Mouse (Mus musculus) adrenal gland, adult (tissue): ENCODE measurements around the gene B3galt4.
"Not testable (repeated sequence)": the region's sequence is repeated elsewhere in the genome, so short reads cannot be mapped to it uniquely, and the experiment has no call there.

Source experiments
- DNase-seq, 2 experiments: peaks; one replicate each; pipeline ENCODE4 v3.0.0; 2022 to 2023; ENCODE audit warnings: low spot score in 1 of 2; ENCODE audit not compliant: inconsistent age in 2 of 2

B3galt4 gene

GRCm38 (mm10) chr17:33951021-33951946 is at the start of gene B3galt4:
B3galt4 (minus strand) TSS chr17:33951488.
- DNase-seq, result peak; percentile 90 to 93

DNA sequence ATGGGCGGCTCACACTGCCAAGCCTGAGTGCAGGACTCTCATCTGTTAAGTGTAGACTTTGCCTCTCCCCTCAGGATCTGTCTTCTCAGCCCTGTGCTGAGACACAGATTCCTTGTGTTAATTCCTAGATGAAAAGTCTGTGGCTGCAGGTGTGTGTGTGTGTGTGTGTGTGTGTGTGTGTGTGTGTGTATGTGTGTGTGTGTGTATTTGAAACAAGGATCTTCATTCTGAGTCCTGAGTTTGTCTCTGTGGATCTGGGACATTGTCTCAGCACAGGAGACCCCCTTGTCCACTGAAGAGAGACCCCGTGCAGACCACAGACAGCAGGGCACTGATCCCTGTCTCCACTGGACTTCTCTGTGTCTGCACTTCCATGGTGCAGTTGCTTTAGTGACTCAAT is 49.5 kb upstream of the B3galt4 start:
- DNase-seq, result not testable (repeated sequence)

- peak; percentile 95 to 98 for DNase-seq
Measured at GRCm38 (mm10) chr17:34000150-34000537, 48.9 kb upstream of the B3galt4 start, which contains the start of gene H2-K1. H2-K1 (minus strand) TSS chr17:34000347.

DNA sequence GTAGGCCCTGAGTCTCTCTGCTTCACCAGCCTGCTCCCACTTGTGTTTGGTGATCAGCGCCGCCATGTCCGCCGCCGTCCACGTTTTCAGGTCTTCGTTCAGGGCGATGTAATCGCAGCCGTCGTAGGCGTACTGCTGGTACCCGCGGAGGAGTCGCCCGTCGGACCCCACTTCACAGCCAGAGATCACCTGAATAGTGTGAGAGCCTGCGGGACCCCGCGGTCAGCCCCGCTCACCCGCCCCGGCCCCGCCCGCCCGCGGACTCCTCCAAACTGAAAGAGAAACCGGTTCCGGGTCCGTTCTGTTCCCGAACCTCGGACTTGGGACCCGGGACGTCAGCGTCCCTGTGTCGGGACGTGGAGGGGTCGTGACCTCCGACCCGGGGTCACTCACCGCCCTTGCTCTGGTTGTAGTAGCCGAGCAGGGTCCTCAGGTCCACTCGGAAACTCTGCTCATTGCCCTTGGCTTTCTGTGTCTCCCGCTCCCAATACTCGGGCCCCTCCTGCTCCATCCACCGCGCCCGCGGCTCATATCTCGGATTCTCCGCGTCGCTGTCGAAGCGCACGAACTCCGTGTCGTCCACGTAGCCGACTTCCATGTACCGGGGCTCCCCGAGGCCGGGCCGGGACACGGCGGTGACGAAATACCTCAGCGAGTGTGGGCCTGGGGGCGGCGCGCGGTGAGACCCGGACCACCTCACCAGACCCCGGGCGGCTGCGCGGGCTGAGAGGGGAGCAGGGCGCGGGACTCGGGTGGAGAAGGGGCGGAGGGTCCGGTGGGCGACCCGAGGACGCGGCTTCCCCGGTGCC is 48.3 kb upstream of the B3galt4 start:
- DNase-seq, result peak; percentile 45 to 75

DNA sequence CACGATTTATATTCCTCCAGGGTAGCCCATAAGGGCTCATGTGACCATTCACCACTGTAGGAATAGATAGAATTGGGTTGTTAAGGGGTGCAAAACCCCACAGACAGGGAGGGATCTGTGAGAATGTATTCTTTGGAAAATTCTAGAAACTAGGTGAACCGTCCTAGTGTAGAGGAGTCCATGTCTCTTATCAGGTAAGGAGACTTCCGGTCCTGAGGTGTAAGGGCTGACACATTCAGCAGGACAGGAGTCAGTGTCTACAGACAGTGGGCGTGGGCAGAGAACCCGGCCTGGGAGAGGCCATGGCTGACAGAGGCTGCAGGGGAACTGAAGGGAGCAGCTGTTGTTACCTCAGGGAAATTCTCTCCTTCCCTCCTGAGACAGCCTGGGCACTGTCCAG is 47.4 kb upstream of the B3galt4 start:
- not testable (repeated sequence) for DNase-seq

- DNase-seq, result not testable (repeated sequence)
Measured at GRCm38 (mm10) chr17:33997025-33997424, 45.7 kb upstream of the B3galt4 start.

DNA sequence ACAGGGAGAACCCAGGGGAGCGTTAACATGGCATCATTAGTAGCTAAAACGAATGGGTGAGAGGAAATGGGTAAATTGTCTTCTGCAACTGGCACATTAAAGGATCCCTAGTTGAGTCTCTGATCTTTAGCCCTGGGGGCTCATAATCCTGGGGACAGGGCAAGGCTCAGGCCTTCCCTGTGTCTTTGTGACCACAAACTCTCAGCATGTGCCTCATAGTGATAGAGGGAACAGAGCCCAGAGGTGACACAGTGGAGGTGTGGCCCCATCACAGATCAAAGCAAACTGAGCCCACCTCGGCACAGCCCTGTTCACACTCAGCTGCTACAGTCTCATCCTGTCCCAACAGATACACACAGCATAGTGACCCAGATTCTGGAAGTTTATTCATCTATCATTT is 44.4 kb upstream of the B3galt4 start:
- no peak for DNase-seq

- DNase-seq, result no peak
Measured at GRCm38 (mm10) chr17:33994959-33995358, 43.7 kb upstream of the B3galt4 start.

DNA sequence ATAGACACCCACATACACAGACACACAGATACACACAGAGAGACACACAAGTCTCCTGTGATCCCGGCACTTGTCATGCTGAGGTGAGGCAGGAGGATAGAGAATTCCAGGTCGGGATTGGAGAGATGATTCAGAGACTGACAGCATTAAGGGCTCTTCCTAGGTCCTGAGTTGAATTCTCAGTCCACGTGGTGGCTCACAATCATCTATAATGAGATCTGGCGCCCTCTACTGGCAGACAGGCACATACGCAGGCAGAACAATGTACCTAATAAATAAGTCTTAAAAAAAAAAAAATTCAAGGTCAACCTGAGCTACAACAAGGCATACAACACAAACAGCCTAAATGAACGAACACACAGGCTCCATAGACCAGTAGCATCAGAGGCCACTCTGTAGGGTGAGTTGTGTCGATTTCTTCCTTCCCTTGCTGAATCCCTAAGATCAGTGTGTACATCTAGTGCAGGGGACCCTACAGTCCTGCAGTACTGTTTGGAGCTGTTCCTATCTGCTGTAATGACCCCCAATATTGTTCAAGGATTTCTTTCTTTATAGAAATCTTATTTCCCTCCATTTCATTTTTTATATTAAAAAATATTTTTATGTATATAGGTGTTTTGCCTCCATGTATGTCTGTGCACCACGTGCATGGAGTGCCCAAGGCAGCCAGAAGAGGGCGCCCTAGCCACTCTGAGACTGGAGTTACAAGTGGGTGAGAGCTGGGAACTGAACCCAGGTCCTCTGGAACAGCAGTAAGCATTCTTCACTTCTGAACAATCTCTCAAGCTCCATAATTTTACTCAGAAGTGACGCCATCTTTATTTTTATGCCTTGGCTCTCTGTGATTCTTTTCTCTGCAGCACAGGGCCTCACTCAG is 40.7 kb upstream of the B3galt4 start:
- DNase-seq, result peak; percentile 48 to 83

- peak; percentile 51 to 86 for DNase-seq
Measured at GRCm38 (mm10) chr17:33982136-33982535, 30.8 kb upstream of the B3galt4 start.

DNA sequence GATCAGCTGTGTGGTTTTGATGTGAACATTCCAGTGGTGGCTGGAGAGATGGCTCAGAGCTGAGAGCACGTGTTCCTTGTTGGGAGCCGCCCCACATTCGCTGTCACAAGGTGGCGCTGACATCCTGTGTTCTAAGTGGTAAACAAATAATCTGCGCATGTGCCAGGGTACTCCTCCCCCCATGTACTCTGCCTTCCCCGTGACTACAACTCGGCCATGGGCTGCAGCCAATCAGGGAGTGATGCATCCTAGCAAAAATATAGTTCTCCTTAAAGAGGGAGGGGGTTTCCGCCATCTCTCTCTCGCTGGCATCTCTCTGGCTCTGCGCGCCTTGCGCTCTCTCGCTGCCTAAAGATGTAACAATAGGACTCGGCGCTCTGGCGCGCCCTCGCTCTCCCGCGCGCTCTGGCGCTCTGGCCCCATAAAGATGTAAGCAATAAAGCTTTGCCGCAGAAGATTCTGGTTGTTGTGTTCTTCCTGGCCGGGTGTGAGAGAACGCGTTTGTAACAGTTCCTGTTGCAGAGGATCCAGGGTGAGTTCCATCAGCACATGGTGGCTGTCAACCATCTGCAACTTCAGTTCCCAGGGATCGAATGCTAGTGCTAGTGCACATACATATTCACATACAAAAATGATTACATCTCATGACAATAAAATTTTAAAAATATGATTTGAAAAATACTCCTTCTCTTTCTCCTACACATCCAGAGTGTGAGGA is 30.1 kb upstream of the B3galt4 start:
- peak; percentile 89 to 95 for DNase-seq

DNA sequence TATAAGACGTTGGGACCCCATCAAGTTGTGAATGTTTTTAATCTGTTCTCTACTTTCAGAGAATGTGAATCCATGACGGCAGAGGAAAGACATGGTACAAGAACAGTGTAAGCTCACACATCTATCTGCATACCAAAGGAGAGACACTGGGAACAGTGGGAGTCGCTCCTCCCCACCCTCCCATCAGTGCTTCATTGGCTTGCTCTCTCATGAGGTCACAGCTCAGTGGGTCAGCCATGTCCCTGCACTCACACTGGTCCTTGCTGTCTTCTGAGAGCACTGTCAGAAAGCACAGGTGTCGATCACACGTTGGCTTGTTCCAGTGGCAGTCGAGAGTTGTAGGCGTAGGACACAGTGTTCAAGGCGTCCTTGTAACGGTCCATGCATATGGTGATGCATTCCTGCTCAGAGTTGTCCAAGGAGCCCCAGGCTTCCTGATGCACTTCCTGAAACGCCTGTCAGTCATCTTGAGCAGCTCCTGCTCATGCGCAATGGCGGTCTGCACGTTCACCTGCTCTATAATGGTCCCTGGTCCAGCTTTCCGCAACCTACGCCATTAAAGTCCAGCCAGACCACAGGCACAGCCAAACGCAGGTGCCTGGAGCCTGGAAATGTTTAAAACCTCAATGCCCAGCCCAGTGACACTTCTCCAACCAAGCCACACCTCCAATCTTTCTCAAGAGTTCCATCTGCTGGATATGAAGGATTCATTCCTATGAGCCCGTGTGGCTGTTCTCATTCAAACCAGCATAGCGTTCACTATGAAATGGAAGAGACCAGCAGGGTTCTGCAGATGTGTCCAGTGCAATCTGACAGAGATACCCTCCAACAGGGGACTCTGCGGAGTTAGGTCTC is 29.1 kb upstream of the B3galt4 start:
- DNase-seq, result peak in 1 of 2 experiments; percentile 28

DNA sequence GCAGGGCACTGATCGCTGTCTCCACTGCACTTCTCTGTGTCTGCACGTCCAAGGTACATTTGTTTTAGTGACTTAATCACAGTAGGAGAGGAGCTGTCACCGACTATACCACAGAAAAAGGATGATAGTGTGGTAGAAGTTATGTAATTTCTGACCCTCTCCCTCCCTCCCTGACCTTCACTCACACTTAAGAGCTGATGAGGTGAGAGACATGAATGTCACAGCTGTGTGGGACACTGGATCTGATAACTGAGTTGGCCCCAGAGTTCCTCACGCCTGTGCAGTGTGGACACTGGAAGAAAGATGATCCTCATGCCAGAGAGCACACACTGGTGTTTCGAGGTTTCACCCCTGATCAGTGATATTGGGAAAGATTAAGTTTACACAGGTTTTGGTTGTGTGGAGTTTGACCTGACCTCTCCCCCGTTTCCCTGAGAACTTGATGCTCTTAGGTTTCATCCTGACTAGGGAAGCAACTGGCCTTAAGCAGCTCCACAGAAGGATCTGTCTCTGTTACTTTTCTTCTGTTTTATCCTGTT is 28.3 kb upstream of the B3galt4 start:
- DNase-seq, result peak in 1 of 2 experiments; percentile 23

- DNase-seq, result peak; percentile 91 to 95
Measured at GRCm38 (mm10) chr17:33978631-33979031, 27.3 kb upstream of the B3galt4 start.

DNA sequence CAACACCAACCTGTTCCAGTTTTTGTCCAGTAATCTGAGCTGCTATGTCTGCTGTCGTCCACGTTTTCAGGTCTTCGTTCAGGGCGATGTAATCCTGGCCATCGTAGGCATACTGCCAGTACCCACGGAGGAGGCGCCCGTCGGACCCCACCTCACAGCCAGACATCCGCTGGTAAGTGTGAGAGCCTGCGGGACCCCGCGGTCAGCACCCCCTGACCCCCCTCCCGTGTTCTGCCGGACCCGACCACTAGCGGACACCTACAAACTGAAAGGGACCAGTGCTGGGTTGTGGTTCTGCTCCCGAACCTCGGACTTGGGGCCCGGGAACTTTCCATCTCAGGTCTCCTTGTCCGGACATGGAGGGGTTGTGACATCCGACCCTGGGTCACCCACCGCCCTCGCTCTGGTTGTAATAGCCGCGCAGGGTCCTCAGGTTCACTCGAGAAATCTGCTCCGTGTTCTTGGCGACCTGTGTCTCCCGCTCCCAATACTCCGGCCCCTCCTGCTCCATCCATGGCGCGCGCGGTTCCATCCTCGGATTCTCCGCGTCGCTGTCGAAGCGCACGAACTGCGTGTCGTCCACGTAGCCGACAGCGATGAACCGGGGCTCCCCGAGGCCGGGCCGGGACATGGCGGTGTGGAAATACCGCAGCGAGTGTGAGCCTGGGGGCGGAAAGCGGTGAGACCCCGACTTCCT is 26.7 kb upstream of the B3galt4 start:
- peak in 1 of 2 experiments; percentile 24 for DNase-seq

DNA sequence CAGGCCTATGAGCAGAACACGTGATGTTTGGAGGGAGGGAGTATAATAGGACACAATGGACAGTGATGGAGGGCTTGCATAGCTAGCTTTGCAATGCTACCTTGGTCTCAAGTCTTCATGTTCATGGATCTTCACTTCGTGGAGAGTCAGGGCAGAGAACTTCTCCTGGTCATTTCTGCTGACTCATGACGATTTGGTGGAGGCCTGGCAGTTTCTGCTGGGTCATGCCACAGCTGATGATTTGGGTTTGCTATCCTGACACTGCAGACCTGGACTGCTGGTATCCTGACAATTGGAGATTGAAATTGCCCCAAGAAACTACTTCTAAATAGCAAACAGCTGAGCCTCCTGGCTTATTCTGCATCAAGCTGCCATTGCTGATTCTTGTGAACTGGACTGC is 22.3 kb upstream of the B3galt4 start:
- DNase-seq, result no peak

GRCm38 (mm10) chr17:33972691-33973090 is 21.4 kb upstream of the B3galt4 start:
- peak in 1 of 2 experiments; percentile 38 for DNase-seq

GRCm38 (mm10) chr17:33969394-33969793 is 18.1 kb upstream of the B3galt4 start:
- no peak for DNase-seq
